Mouse (Mus musculus) liver, embryonic 15.5 days (tissue): ENCODE data around the gene Sprr2b. TPM values are rescaled to one million over a fixed set of nuclear protein-coding genes. Genes with fewer than 3 reads are reported as not detected.

Experiments
- ATAC-seq: fragments of 200-750 bp; cut with Nextera tagmentation; 2 replicates; pipeline ENCODE4 v1.8.0; 2017; ENCODE audit warnings: moderate number of reproducible peaks, mild to moderate bottlenecking, moderate library complexity; ENCODE audit not compliant: insufficient read depth
- H3K27ac ChIP-seq: fragments of 300-500 bp; sonication (generic); replicated peaks from 2 replicates; pipeline ENCODE4 v1.5.1; 2015; ENCODE audit warnings: mild to moderate bottlenecking, inconsistent platforms
- H3K27me3 ChIP-seq: fragments of 300-500 bp; sonication (generic); 2 replicates; pipeline ENCODE4 v1.6.1; 2015; ENCODE audit warnings: mild to moderate bottlenecking, inconsistent platforms
- H3K36me3 ChIP-seq: fragments of 300-500 bp; sonication (generic); replicated peaks from 2 replicates; pipeline ENCODE4 v1.6.1; 2015; ENCODE audit warnings: moderate library complexity, mild to moderate bottlenecking, inconsistent platforms
- H3K4me1 ChIP-seq: fragments of 300-500 bp; sonication (generic); replicated peaks from 2 replicates; pipeline ENCODE4 v1.6.1; 2015; ENCODE audit warnings: inconsistent platforms
- H3K4me2 ChIP-seq: fragments of 300-500 bp; sonication (generic); 2 replicates; pipeline ENCODE4 v1.6.1; 2015; ENCODE audit warnings: moderate library complexity, mild to moderate bottlenecking, inconsistent platforms
- H3K4me3 ChIP-seq: fragments of 300-500 bp; sonication (generic); replicated peaks from 2 replicates; pipeline ENCODE4 v1.5.1; 2015; ENCODE audit warnings: mild to moderate bottlenecking, inconsistent platforms
- H3K9ac ChIP-seq: fragments of 300-500 bp; sonication (generic); 2 replicates; pipeline ENCODE4 v1.6.1; 2015; ENCODE audit warnings: moderate library complexity, mild to moderate bottlenecking, inconsistent platforms
- H3K9me3 ChIP-seq: fragments of 300-500 bp; sonication (generic); replicated peaks from 2 replicates; pipeline ENCODE4 v1.6.1; 2016; ENCODE audit warnings: inconsistent platforms
- WGBS: fragments of 180-500 bp; shearing (Covaris S2); methylation state at CpG from one replicate; pipeline ENCODE4 v1.1.7; 2015; ENCODE audit warnings: mixed read lengths; ENCODE audit not compliant: insufficient replicate concordance; 5-methylcytosine and 5-hydroxymethylcytosine counted together
- polyA plus RNA-seq: library from polyadenylated mRNA; unstranded; fragments of >200 nt; fragmentation: Nextera tagmentation; extraction: Ambion mirVana; gene quantifications from 2 replicates; pipeline ENCODE4 v1.2.1, GENCODE M21; 2015

Gene Sprr2b
- polyA plus RNA-seq, 1 experiment from 2014 or later, result not detected

GRCm38 (mm10) chr3:92351843-92352242 lies 35.4 kb downstream of the Sprr2b start, which contains the start of gene Sprr2e:
Gene Sprr2e (plus strand): TSS chr3:92352143.
- Histone ChIP-seq H3K4me3 (no peak within 1 kb of the TSS), H3K4me1 (no peaks in the 10 kb centered on the region), H3K9me3 (no peaks in the 10 kb centered on the region), H3K27ac (no peak within 1 kb of the TSS), H3K27me3 (no peaks in the 10 kb centered on the region), H3K36me3 (no peaks in the 10 kb centered on the region), H3K4me2 (no peak within 1 kb of the TSS), H3K9ac (no peak within 1 kb of the TSS)
- 58% methylated on average over 2 of the region's 2 CpGs for WGBS
- ATAC-seq, result no peak

- no peak overlapping the region for H3K4me3 ChIP-seq
- H3K27ac ChIP-seq, result no peak overlapping the region
- ATAC-seq, result no peak
- no peaks in the 10 kb centered on the region for H3K9me3 ChIP-seq
- H3K36me3 ChIP-seq, result no peaks in the 10 kb centered on the region
- H3K4me2 ChIP-seq, result no peak overlapping the region
- no peaks in the 10 kb centered on the region for H3K27me3 ChIP-seq
- H3K9ac ChIP-seq, result no peak overlapping the region
- H3K4me1 ChIP-seq, result no peaks in the 10 kb centered on the region
Observed at GRCm38 (mm10) chr3:92361619-92362018, 45.2 kb downstream of the Sprr2b start.

- Histone ChIP-seq H3K9ac (no peak within 1 kb of the TSS), H3K9me3 (no peaks in the 10 kb centered on the region), H3K36me3 (no peaks in the 10 kb centered on the region), H3K4me2 (no peak within 1 kb of the TSS), H3K4me1 (no peaks in the 10 kb centered on the region), H3K27me3 (no peaks in the 10 kb centered on the region), H3K4me3 (no peak within 1 kb of the TSS), H3K27ac (no peak within 1 kb of the TSS)
- no peak for ATAC-seq
- WGBS, result 30% methylated on average over 3 of the region's 3 CpGs
Observed at GRCm38 (mm10) chr3:92364887-92365286, 48.5 kb downstream of the Sprr2b start, which contains the start of gene Sprr2f. Gene Sprr2f (plus strand): TSS chr3:92365187.

Other genes with a start within 250 kb of the Sprr2b start
- gene Lor, start 233.5 kb upstream of the Sprr2b start, polyA plus RNA-seq, result 0.39 TPM in 1 of 2 replicates, not detected in the other
- not detected in 2 replicates for gene Prr9, start 192.7 kb upstream of the Sprr2b start, polyA plus RNA-seq
- gene Lelp1, start 173.9 kb upstream of the Sprr2b start, polyA plus RNA-seq, result not detected in 2 replicates
- not detected in 2 replicates for gene Sprr2a1, start 100.8 kb upstream of the Sprr2b start, polyA plus RNA-seq
- gene Sprr2a2, start 100.7 kb upstream of the Sprr2b start, polyA plus RNA-seq, result 0.30 and 0.44 TPM in 2 replicates
- gene Sprr2a3, start 31.2 kb upstream of the Sprr2b start, polyA plus RNA-seq, result not detected in 2 replicates
- gene Sprr2d, start 22.5 kb downstream of the Sprr2b start, polyA plus RNA-seq, result not detected in 2 replicates
- not detected in 2 replicates for gene Sprr2e, start 35.5 kb downstream of the Sprr2b start, polyA plus RNA-seq
- not detected in 2 replicates for gene Sprr2f, start 48.6 kb downstream of the Sprr2b start, polyA plus RNA-seq
- not detected in 2 replicates for gene Sprr2h, start 69.1 kb downstream of the Sprr2b start, polyA plus RNA-seq
- not detected in 2 replicates for gene Sprr2i, start 91.4 kb downstream of the Sprr2b start, polyA plus RNA-seq
- not detected in 2 replicates for gene Sprr2j-ps, start 101.5 kb downstream of the Sprr2b start, polyA plus RNA-seq
- 2.1 and 6.5 TPM in 2 replicates for gene Gm9774, start 112.8 kb downstream of the Sprr2b start, polyA plus RNA-seq
- not detected in 2 replicates for gene Sprr2k, start 116.0 kb downstream of the Sprr2b start, polyA plus RNA-seq
- gene Sprr1b, start 122.2 kb downstream of the Sprr2b start, polyA plus RNA-seq, result not detected in 2 replicates
- gene Sprr3, start 142.1 kb downstream of the Sprr2b start, polyA plus RNA-seq, result not detected in 2 replicates
- 0.20 and 0.22 TPM in 2 replicates for gene Sprr1a, start 169.3 kb downstream of the Sprr2b start, polyA plus RNA-seq
- gene Sprr4, start 183.9 kb downstream of the Sprr2b start, polyA plus RNA-seq, result not detected in 2 replicates
- not detected in 2 replicates for gene 2310046K23Rik, start 217.9 kb downstream of the Sprr2b start, polyA plus RNA-seq